Mouse (Mus musculus): ENCODE results near the gene Safb2. TPM values are rescaled to one million over a fixed set of nuclear protein-coding genes. Genes with fewer than 3 reads are reported as not detected.

Safb2 gene
- polyA plus RNA-seq, 1 experiment from 2014 or later = 89.0 TPM

- Histone ChIP-seq H3K4me3 (replicated peaks) (no peak overlapping the region), H3K27ac (no peak overlapping the region), H3K4me2 (replicated peaks) (no peak overlapping the region), H3K36me3 (peaks cover 95% of the 10 kb centered on the region), H3K9me3 (no peaks in the 10 kb centered on the region), H3K9ac (replicated peaks) (no peak overlapping the region), H3K27me3 (no peaks in the 10 kb centered on the region), H3K4me1 (replicated peaks) (0 out of 2 replicates have a peak, but pooled peaks cover 5% of the 10 kb centered on the region)
- WGBS = 95% methylated on average over 3 of the region's 3 CpGs
- no peak for ATAC-seq
Observed at GRCm38 (mm10) chr17:56572939-56573338, 11.4 kb downstream of the Safb2 start.

GRCm38 (mm10) chr17:56572154-56572553 lies 12.2 kb downstream of the Safb2 start:
- Histone ChIP-seq H3K9me3 (no peaks in the 10 kb centered on the region), H3K27ac (no peak overlapping the region), H3K4me1 (replicated peaks) (0 out of 2 replicates have a peak, but pooled peaks cover 5% of the 10 kb centered on the region), H3K4me3 (replicated peaks) (no peak overlapping the region), H3K27me3 (no peaks in the 10 kb centered on the region), H3K9ac (replicated peaks) (no peak overlapping the region), H3K36me3 (peaks cover 95% of the 10 kb centered on the region), H3K4me2 (replicated peaks) (no peak overlapping the region)
- WGBS = 60% methylated on average over 1 of the region's 1 CpGs
- ATAC-seq = no peak

- Histone ChIP-seq H3K36me3 (peaks cover 98% of the 10 kb centered on the region), H3K4me3 (replicated peaks) (no peak overlapping the region), H3K4me1 (replicated peaks) (0 out of 2 replicates have a peak, but pooled peaks cover 5% of the 10 kb centered on the region), H3K4me2 (replicated peaks) (no peak overlapping the region), H3K9ac (replicated peaks) (no peak overlapping the region), H3K27ac (no peak overlapping the region), H3K9me3 (no peaks in the 10 kb centered on the region), H3K27me3 (no peaks in the 10 kb centered on the region)
- 96% methylated on average over 4 of the region's 4 CpGs for WGBS
- no peak for ATAC-seq
Observed at GRCm38 (mm10) chr17:56570287-56570686, 14.1 kb downstream of the Safb2 start.

GRCm38 (mm10) chr17:56567370-56567769 lies 17.0 kb downstream of the Safb2 start:
- H3K9me3 ChIP-seq = no peaks in the 10 kb centered on the region
- no peaks in the 10 kb centered on the region for H3K27me3 ChIP-seq
- no peak for ATAC-seq
- H3K27ac ChIP-seq = no peak overlapping the region
- no peak overlapping the region for H3K4me2 ChIP-seq (replicated peaks)
- H3K4me1 ChIP-seq (replicated peaks) = 0 out of 2 replicates have a peak, but pooled peaks cover 1% of the 10 kb centered on the region
- 94% methylated on average over 4 of the region's 4 CpGs for WGBS
- H3K36me3 ChIP-seq = peaks cover 100% of the 10 kb centered on the region
- no peak overlapping the region for H3K4me3 ChIP-seq (replicated peaks)
- no peak overlapping the region for H3K9ac ChIP-seq (replicated peaks)

DNA sequence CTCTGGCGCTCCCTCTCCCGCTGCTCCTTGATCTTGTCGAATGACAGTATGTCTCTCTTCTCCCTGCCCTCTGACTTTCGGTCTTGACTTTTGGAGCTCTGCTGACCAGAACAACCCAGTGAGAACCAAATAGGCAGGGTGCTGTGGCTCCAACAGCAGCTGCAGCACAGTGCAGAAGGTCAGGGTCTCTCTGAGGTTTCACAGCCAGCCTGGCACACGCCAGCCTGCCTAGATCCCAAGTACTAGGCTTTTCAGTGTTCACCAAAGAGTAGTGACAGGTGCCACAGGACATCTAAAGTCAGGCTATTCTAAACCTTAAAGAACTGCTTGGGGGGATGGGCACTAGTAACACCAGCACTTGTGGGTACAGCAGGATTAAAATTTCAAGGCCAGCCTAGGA lies 17.5 kb downstream of the Safb2 start:
- Histone ChIP-seq H3K36me3 (peaks cover 100% of the 10 kb centered on the region), H3K4me2 (replicated peaks) (no peak overlapping the region), H3K9me3 (no peaks in the 10 kb centered on the region), H3K27ac (no peak overlapping the region), H3K4me3 (replicated peaks) (no peak overlapping the region), H3K9ac (replicated peaks) (no peak overlapping the region), H3K4me1 (replicated peaks) (no peaks in the 10 kb centered on the region), H3K27me3 (no peaks in the 10 kb centered on the region)
- ATAC-seq = no peak
- WGBS = 88% methylated on average over 5 of the region's 5 CpGs

- Histone ChIP-seq H3K36me3 (peaks cover 100% of the 10 kb centered on the region), H3K27me3 (no peaks in the 10 kb centered on the region), H3K27ac (no peak overlapping the region), H3K4me3 (replicated peaks) (no peak overlapping the region), H3K9ac (replicated peaks) (no peak overlapping the region), H3K4me2 (replicated peaks) (no peak overlapping the region), H3K4me1 (replicated peaks) (no peaks in the 10 kb centered on the region), H3K9me3 (no peaks in the 10 kb centered on the region)
- 95% methylated on average over 29 of the region's 29 CpGs for WGBS
- ATAC-seq = no peak
Observed at GRCm38 (mm10) chr17:56566293-56566692, 18.1 kb downstream of the Safb2 start.

DNA sequence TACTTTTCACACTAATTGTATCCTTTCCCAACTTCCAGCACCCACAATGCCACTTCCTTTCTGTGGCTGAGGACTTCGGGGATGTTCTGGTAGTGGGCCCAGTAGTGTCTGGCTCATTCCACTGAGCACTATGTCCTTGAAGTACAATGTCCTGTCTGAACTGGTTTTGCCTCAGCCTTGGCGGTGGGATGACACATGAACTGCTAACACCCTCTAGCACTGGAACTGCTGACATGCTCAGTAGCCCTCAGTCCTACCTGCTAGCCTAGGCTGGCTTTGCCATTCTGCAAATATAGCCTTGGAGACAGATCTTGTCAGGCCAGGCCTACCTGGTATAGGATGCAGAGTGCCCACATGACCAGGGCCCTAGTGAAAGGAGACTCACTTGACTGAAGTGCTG lies 22.5 kb downstream of the Safb2 start:
- H3K4me3 ChIP-seq (replicated peaks) = no peak overlapping the region
- WGBS = 97% methylated on average over 2 of the region's 2 CpGs
- H3K9me3 ChIP-seq = no peaks in the 10 kb centered on the region
- ATAC-seq = no peak
- no peak overlapping the region for H3K27ac ChIP-seq
- H3K4me2 ChIP-seq (replicated peaks) = no peak overlapping the region
- no peak overlapping the region for H3K9ac ChIP-seq (replicated peaks)
- H3K4me1 ChIP-seq (replicated peaks) = no peaks in the 10 kb centered on the region
- peaks cover 60% of the 10 kb centered on the region for H3K36me3 ChIP-seq
- H3K27me3 ChIP-seq = no peaks in the 10 kb centered on the region

GRCm38 (mm10) chr17:56560131-56560530 lies 24.3 kb downstream of the Safb2 start:
- H3K4me1 ChIP-seq (replicated peaks) = no peaks in the 10 kb centered on the region
- 95% methylated on average over 1 of the region's 1 CpGs for WGBS
- H3K9ac ChIP-seq (replicated peaks) = no peak overlapping the region
- no peak overlapping the region for H3K27ac ChIP-seq
- H3K27me3 ChIP-seq = no peaks in the 10 kb centered on the region
- no peaks in the 10 kb centered on the region for H3K9me3 ChIP-seq
- ATAC-seq = no peak
- H3K36me3 ChIP-seq = peaks cover 43% of the 10 kb centered on the region
- no peak overlapping the region for H3K4me3 ChIP-seq (replicated peaks)
- no peak overlapping the region for H3K4me2 ChIP-seq (replicated peaks)

DNA sequence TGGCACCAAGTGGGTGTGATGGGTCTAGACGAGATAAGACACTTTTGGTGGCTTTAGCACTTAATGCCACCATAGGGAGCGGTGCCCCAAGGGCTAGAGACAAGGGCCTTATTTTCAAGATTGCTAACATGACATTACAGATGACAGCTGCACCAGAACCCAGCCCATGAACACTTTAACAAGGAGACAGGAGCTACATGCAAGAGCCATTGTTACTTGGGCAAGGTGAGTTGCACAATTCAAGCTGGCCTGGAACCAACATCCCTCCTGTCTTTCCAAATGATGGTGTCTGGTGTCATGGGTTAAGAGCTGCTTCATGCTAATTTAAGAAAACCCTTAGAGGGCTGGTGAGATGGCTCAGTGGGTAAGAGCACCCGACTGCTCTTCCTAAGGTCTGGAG lies 25.0 kb downstream of the Safb2 start:
- Histone ChIP-seq H3K4me3 (replicated peaks) (no peak overlapping the region), H3K27me3 (no peaks in the 10 kb centered on the region), H3K4me1 (replicated peaks) (no peaks in the 10 kb centered on the region), H3K9ac (replicated peaks) (no peak overlapping the region), H3K27ac (0 out of 2 replicates have a peak overlapping the region, but pooled peaks have one; percentile 6), H3K9me3 (no peaks in the 10 kb centered on the region), H3K4me2 (replicated peaks) (no peak overlapping the region), H3K36me3 (peaks cover 36% of the 10 kb centered on the region)
- ATAC-seq = no peak
- 89% methylated on average over 3 of the region's 3 CpGs for WGBS

DNA sequence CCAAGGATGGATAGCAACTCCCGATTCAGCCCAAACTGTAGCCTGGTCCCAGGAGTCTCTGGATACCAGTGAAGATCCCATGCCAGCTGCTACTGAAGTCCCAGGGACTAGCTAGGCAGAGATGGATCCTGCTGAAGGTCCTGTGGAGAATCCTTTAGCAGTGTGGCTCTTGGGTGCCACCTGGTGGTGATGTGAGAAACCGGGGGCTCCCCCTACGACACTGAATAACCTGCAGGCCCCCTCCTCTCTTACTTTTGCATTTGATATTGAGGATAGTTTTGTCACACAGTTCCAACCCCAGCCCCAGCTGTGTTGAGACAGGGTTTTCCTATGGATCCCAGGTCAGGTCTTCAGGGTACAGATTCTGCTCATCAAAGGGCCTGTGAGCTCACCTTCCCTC lies 25.9 kb downstream of the Safb2 start:
- Histone ChIP-seq H3K9me3 (no peaks in the 10 kb centered on the region), H3K4me2 (replicated peaks) (no peak overlapping the region), H3K9ac (replicated peaks) (no peak overlapping the region), H3K4me3 (replicated peaks) (no peak overlapping the region), H3K27ac (no peak overlapping the region), H3K4me1 (replicated peaks) (no peaks in the 10 kb centered on the region), H3K36me3 (peaks cover 26% of the 10 kb centered on the region), H3K27me3 (no peaks in the 10 kb centered on the region)
- peak; percentile 57 for ATAC-seq
- 18% methylated on average over 3 of the region's 3 CpGs for WGBS

- H3K27me3 ChIP-seq = no peaks in the 10 kb centered on the region
- H3K9me3 ChIP-seq = no peaks in the 10 kb centered on the region
- no peak within 1 kb of the TSS for H3K4me2 ChIP-seq (replicated peaks)
- H3K4me1 ChIP-seq (replicated peaks) = peaks cover 33% of the 10 kb centered on the region
- no peak within 1 kb of the TSS for H3K4me3 ChIP-seq (replicated peaks)
- no peak for ATAC-seq
- 84% methylated on average over 20 of the region's 20 CpGs for WGBS
- H3K36me3 ChIP-seq = no peaks in the 10 kb centered on the region
- H3K9ac ChIP-seq (replicated peaks) = no peak within 1 kb of the TSS
- H3K27ac ChIP-seq = peak within 1 kb of the TSS; percentile 87; the same call in 1 of the 2 replicates
Observed at GRCm38 (mm10) chr17:56554122-56554551, 30.2 kb downstream of the Safb2 start, which contains the start of gene Gm20219. Gene Gm20219, minus strand, starts transcription at chr17:56554387.

DNA sequence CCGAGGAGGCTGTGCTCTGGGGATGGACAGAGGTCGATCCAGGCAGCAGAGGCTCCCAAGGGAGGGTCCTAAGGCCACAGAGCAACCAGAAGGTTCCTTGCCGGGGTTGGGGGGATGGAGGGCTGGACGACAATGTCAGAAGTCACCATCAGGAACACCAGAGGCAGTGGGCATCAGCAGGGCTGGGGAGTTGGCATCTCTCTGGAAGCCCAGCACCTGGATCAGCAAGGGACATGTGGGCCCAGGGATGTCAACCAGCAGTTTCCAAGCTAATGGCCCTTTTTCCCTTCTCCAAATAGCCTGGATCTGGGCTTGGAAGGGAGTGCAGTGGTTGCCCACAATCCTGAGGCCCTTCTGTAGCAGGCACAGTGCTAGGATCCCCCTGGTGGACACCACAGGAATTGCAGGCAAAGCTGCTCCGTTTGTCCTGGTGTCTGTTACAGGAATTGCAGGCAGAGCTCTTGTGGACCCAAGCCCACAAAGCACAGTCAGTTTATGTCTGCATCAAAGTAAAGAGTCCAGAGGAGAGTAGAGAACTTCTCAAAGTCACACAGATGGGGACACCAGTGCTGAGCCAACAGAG lies 31.5 kb downstream of the Safb2 start:
- Histone ChIP-seq H3K27ac (peak overlapping the region; percentile 87), H3K4me3 (replicated peaks) (no peak overlapping the region), H3K9ac (replicated peaks) (no peak overlapping the region), H3K4me2 (replicated peaks) (no peak overlapping the region), H3K27me3 (no peaks in the 10 kb centered on the region), H3K36me3 (no peaks in the 10 kb centered on the region), H3K4me1 (replicated peaks) (peaks cover 43% of the 10 kb centered on the region), H3K9me3 (no peaks in the 10 kb centered on the region)
- no peak; the same call in none of the 2 replicates for ATAC-seq
- WGBS = 51% methylated on average over 5 of the region's 5 CpGs

All from midbrain, embryonic 13.5 days (tissue).